Mouse (Mus musculus): ENCODE measurements around the gene Rtn2.

Rtn2 gene

GRCm38 (mm10) chr7:19282385-19282784 is at the start of gene Rtn2:
Gene Rtn2 (plus strand): TSS chr7:19282624.
- peak; percentile 76 for DNase-seq

- no peak for DNase-seq
Observed at GRCm38 (mm10) chr7:19234652-19235051, 47.8 kb upstream of the Rtn2 start.

GRCm38 (mm10) chr7:19235092-19235671 is 47.2 kb upstream of the Rtn2 start:
- DNase-seq = no peak

- DNase-seq = no peak
Observed at GRCm38 (mm10) chr7:19236411-19236810, 46.0 kb upstream of the Rtn2 start.

- DNase-seq = peak; percentile 13
Observed at GRCm38 (mm10) chr7:19238344-19238743, 44.1 kb upstream of the Rtn2 start.

GRCm38 (mm10) chr7:19239423-19239822 is 43.0 kb upstream of the Rtn2 start:
- DNase-seq = peak; percentile 95

- no peak for DNase-seq
Observed at GRCm38 (mm10) chr7:19239986-19240385, 42.4 kb upstream of the Rtn2 start.

GRCm38 (mm10) chr7:19240905-19241463 is 41.4 kb upstream of the Rtn2 start:
- DNase-seq = no peak

- DNase-seq = no peak
Observed at GRCm38 (mm10) chr7:19242005-19242404, 40.4 kb upstream of the Rtn2 start.

- DNase-seq = no peak
Observed at GRCm38 (mm10) chr7:19243858-19244257, 38.6 kb upstream of the Rtn2 start.

GRCm38 (mm10) chr7:19245083-19245482 is 37.3 kb upstream of the Rtn2 start:
- DNase-seq = no peak

- no peak for DNase-seq
Observed at GRCm38 (mm10) chr7:19246855-19247254, 35.6 kb upstream of the Rtn2 start.

GRCm38 (mm10) chr7:19247511-19247910 is 34.9 kb upstream of the Rtn2 start:
- no peak for DNase-seq

GRCm38 (mm10) chr7:19252078-19252477 is 30.3 kb upstream of the Rtn2 start:
- DNase-seq = no peak

- DNase-seq = no peak
Observed at GRCm38 (mm10) chr7:19253437-19253836, 29.0 kb upstream of the Rtn2 start.

GRCm38 (mm10) chr7:19255395-19255794 is 27.0 kb upstream of the Rtn2 start:
- no peak for DNase-seq

- no peak for DNase-seq
Observed at GRCm38 (mm10) chr7:19256567-19256966, 25.9 kb upstream of the Rtn2 start.

- DNase-seq = peak; percentile 82
Observed at GRCm38 (mm10) chr7:19257390-19258022, 24.9 kb upstream of the Rtn2 start.

- DNase-seq = no peak
Observed at GRCm38 (mm10) chr7:19258336-19258735, 24.1 kb upstream of the Rtn2 start.

- DNase-seq = no peak
Observed at GRCm38 (mm10) chr7:19265147-19265546, 17.3 kb upstream of the Rtn2 start.

- DNase-seq = peak; percentile 29
Observed at GRCm38 (mm10) chr7:19265928-19266822, 16.2 kb upstream of the Rtn2 start.

GRCm38 (mm10) chr7:19267051-19267450 is 15.4 kb upstream of the Rtn2 start:
- peak; percentile 46 for DNase-seq

GRCm38 (mm10) chr7:19268993-19269681 is 13.3 kb upstream of the Rtn2 start:
- peak; percentile 42 for DNase-seq
